Mouse (Mus musculus) v-Abl transformed pro-B cells (cell line): ENCODE results near the gene Rpp25l.
"Not testable (repeated sequence)": the region's sequence is repeated elsewhere in the genome, so short reads cannot be mapped to it uniquely, and the experiment has no call there.

Source experiments
- in situ Hi-C, 2 experiments: fragments of 400-800 bp; cut with MboI; formaldehyde crosslinking; loops; one replicate each; pipeline ENCODE4 v1.15.1; 2025; ENCODE audit not compliant: unreplicated experiment in 2 of 2

The Rpp25l gene

GRCm38 (mm10) chr4:41713197-41714067 is at the start of gene Rpp25l:
Gene Rpp25l, minus strand, starts transcription at chr4:41713534.
- in situ Hi-C loops = loop anchor here (5.0 to 25.0 kb wide), 2 partner anchors 246 to 1001 kb away; partner anchors contain the start of genes Nudt2 (in 2 of the 2), Aptx (in 1 of the 2) and Dnaja1 (in 1 of the 2)

GRCm38 (mm10) chr4:41762688-41763114 is 49.4 kb upstream of the Rpp25l start:
- in situ Hi-C loops = not testable (repeated sequence)

- in situ Hi-C loops = no loop called here
Measured at GRCm38 (mm10) chr4:41762099-41762687, 48.9 kb upstream of the Rpp25l start.

- in situ Hi-C loops = no loop called here
Measured at GRCm38 (mm10) chr4:41761680-41762079, 48.3 kb upstream of the Rpp25l start.

GRCm38 (mm10) chr4:41760911-41761310 is 47.6 kb upstream of the Rpp25l start:
- in situ Hi-C loops = no loop called here

DNA sequence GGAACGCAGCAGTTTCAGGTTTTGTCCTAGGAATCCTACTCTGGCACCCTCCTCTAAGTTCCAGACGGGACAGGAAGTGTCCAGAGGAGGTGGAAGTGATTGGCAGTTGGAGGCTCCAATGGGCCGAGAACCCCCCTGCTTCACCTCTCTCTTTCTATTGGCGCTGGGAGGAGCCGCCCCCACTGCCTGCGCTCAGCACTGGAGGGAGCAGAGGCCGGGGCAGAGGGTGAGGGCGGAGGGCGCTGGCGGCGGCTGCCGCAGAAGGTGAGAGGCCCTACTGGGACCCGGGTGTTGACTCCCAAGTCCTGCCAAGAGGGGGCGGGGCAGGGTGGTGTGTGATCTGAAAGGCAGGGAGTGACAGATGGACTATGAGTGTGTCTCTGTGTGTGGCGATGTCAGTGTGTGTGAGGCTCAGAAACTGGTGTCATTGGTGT is 47.0 kb upstream of the Rpp25l start:
- in situ Hi-C loops = no loop called here

DNA sequence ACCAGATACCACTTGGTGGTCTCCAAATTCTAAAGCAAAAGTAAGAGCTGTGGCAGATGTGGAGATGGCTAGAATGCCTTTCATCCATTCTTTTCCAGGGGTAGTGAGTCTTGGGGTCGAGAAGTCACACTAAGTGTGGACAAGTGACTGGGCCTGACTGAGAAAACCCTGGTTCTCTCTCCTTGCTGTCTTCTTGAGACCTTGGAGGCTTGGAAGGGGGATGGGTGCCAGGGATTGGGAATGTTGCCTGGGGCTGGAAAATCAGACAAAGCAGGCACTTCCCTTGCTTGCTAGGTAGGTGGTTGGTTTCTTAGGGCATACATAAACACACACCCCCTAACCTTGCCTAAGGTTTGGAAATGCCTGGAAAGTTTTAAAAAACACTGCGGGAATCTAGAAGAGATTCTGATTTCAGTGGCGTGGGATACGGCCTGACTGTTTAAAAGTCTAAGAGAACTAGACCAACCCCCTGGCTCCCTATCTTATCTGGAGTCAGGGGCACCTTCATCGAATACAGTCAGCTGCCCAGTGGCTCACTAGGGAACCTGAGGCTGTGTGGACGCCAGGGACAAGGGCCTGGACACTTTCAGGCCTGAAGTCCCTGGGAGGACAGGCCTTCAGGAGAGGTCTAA is 46.4 kb upstream of the Rpp25l start:
- in situ Hi-C loops = loop anchor here (5.0 to 10.0 kb wide), 2 partner anchors 1185 to 1203 kb away; partner anchors contain the start of gene Dnajb5 (in 1 of the 2)

DNA sequence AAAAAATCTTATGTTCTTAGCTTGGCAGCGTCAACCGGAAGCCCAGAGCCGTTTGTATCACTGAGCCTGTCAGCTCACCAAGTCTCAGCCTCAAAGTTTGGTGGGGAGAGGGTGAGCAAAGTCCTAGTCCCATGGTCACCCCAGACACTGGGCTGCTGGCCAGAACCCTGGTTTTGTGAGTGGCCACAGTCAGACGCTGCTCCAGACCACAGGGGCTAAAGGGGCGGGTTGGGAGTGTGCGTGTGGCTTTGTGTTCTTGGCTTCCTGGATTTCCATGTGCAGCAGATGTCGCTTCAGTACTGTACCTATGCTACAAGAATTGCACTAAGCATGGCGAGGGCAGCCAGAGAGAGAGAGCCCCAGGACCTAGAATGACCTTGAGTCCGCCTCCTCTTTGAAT is 45.9 kb upstream of the Rpp25l start:
- in situ Hi-C loops = loop anchor here (5.0 to 10.0 kb wide), 2 partner anchors 1186 to 1203 kb away; partner anchors contain the start of gene Dnajb5 (in 1 of the 2)

DNA sequence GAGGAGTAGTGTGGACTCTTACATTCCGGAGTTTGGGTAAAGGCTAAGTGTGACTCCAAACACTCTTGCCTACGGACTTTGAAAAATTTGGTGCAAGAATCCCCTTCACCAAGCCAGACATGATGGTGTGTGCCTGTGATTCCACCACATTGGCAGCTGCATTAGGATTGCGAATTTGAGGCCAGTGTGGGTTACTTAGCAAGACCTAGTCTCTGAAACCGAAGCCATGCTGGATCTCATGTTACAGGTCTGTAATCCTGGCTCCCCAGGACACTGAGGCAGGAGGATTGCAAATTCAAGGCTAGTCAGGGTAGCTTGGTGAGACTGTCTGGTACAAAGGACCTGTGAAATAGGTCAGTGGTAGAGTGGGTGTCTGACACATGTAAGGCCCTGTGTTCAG is 45.4 kb upstream of the Rpp25l start:
- in situ Hi-C loops = loop anchor here (5.0 to 10.0 kb wide), 2 partner anchors 1186 to 1204 kb away; partner anchors contain the start of gene Dnajb5 (in 1 of the 2)

- in situ Hi-C loops = loop anchor here (5.0 to 10.0 kb wide), 2 partner anchors 1187 to 1204 kb away; partner anchors contain the start of gene Dnajb5 (in 1 of the 2)
Measured at GRCm38 (mm10) chr4:41758021-41758420, 44.7 kb upstream of the Rpp25l start.

- in situ Hi-C loops = loop anchor here (5.0 to 10.0 kb wide), 2 partner anchors 1187 to 1205 kb away; partner anchors contain the start of gene Dnajb5 (in 1 of the 2)
Measured at GRCm38 (mm10) chr4:41757321-41757720, 44.0 kb upstream of the Rpp25l start.

GRCm38 (mm10) chr4:41756440-41756839 is 43.1 kb upstream of the Rpp25l start:
- in situ Hi-C loops = loop anchor here (5.0 to 10.0 kb wide), 2 partner anchors 1188 to 1206 kb away; partner anchors contain the start of gene Dnajb5 (in 1 of the 2)

GRCm38 (mm10) chr4:41755338-41756305 is 42.3 kb upstream of the Rpp25l start, which contains the start of gene Sigmar1:
Gene Sigmar1, minus strand, starts transcription at chr4:41756157.
- in situ Hi-C loops = loop anchor here (5.0 to 10.0 kb wide), 2 partner anchors 1189 to 1207 kb away; partner anchors contain the start of gene Dnajb5 (in 1 of the 2)

GRCm38 (mm10) chr4:41754797-41755337 is 41.5 kb upstream of the Rpp25l start, which contains the start of gene Galt:
Gene Galt, plus strand, starts transcription at chr4:41755228.
- in situ Hi-C loops = loop anchor here (5.0 to 10.0 kb wide), 2 partner anchors 1190 to 1207 kb away; partner anchors contain the start of gene Dnajb5 (in 1 of the 2)

GRCm38 (mm10) chr4:41745021-41745420 is 31.7 kb upstream of the Rpp25l start:
- in situ Hi-C loops = loop anchor here in 1 of 2 experiments (25.0 kb wide), 1 partner anchor 1033 kb away; the partner anchor contains the start of genes Aptx and Dnaja1

GRCm38 (mm10) chr4:41744131-41744530 is 30.8 kb upstream of the Rpp25l start:
- in situ Hi-C loops = loop anchor here in 1 of 2 experiments (25.0 kb wide), 1 partner anchor 1032 kb away; the partner anchor contains the start of genes Aptx and Dnaja1

DNA sequence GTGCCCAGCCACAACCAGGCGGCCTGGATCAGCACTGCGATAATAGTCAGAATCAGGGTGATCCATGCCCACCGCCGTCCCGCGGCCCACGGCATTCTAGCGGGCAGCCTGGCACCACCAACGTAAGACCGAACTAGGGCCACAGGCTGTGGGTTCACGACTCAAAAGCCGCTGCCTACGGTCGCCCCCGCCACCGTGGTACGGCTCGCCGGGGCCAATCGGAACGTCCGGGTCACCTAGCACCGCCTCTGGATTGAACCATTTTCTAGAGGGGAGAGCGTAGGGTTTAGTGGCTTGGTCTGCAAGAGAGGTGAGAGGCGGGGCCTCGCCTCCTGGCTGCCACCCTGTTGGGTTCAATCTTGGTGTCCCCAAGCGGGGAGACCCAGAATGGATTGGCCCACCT is 27.8 kb upstream of the Rpp25l start:
- in situ Hi-C loops = loop anchor here in 1 of 2 experiments (25.0 kb wide), 1 partner anchor 1029 kb away; the partner anchor contains the start of genes Aptx and Dnaja1
